Mouse (Mus musculus) megakaryocyte, embryonic 14.5 days (primary cell): Measurements from ENCODE around the gene Epb41l2.

ENCODE experiments used
- FLI1 ChIP-seq: IDR thresholded peaks from 2 replicates; pipeline ENCODE4 v1.6.1; 2012; ENCODE audit warnings: low read length, inconsistent platforms, mixed read lengths
- GATA1 ChIP-seq: IDR thresholded peaks from 3 replicates; pipeline ENCODE4 v1.6.1; 2012; ENCODE audit warnings: mixed read lengths, low read length, inconsistent platforms, borderline replicate concordance

DNA sequence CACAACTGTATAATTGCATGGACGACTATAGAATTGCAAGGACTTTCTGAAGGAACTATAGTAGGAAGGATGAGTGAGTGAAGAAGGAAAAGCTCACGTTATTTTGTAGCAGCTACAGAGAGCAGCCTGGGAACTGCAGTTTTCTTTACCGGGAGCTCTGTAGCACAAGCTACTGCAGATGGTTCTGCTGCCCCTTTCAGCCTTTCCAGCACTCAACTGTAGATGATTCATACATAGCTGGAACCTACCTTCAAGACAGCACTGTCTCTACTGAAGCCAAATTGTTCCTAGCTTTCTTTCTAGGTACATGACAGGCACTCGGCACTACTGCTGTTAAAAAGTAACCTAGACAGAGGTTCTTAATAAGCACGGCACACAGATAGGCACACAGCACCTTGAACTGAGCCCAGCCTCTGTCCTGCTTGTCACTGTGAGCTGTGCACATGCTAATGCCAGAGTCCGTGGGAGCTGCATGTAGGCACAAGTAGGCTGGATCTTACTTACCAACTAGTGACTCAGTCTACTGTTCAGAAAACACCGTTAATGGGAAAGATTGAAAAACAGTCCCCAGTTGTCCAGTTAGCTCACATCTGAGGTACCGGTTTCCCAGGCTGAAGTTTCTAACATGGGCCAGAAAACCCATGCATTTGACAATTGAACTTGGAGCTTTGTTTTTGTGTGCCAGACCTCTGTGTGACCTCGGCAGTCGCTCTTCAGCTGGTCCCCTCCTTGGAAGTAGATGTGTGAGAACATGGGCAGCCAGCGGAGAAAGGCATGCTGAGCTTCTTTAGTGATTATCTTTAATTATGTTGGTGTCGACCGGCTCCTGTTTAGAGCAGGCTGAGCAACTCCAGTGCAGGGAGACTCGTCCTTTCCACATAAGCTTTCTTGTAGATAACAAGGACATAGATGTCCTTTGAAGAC, 38.4 kb downstream of the Epb41l2 start:
- TF ChIP-seq GATA1 (no peak), FLI1 (no peak)
